Mouse (Mus musculus): ENCODE results near the gene Mocs3. TPM values are rescaled to one million over a fixed set of nuclear protein-coding genes. Genes with fewer than 3 reads are reported as not detected.

The Mocs3 gene
- polyA plus RNA-seq, 1 experiment from 2014 or later = 6.6 TPM

GRCm38 (mm10) chr2:168248856-168249245 is 18.4 kb downstream of the Mocs3 start:
- Histone ChIP-seq H3K9ac (ENCODE audit: low read depth, low read length) (no peak overlapping the region), H3K36me3 (ENCODE audit: control insufficient read depth, insufficient read depth) (no peaks in the 10 kb centered on the region), H3K27me3 (replicated peaks; ENCODE audit: control insufficient read depth, insufficient read depth, low read length) (no peaks in the 10 kb centered on the region), H3K27ac (ENCODE audit: low read depth, low read length) (no peak overlapping the region), H3K4me1 (replicated peaks; ENCODE audit: control insufficient read depth, insufficient read depth, low read length) (no peaks in the 10 kb centered on the region), H3K9me3 (ENCODE audit: control insufficient read depth) (no peaks in the 10 kb centered on the region), H3K4me2 (replicated peaks; ENCODE audit: low read depth) (no peak overlapping the region), H3K4me3 (ENCODE audit: low read depth, low read length) (no peak overlapping the region)
- 43% methylated on average over 2 of the region's 2 CpGs for WGBS
- no peak for ATAC-seq
- TF ChIP-seq CTCF (IDR thresholded peaks at IDR 0.05; ENCODE audit: low read depth) = peak; percentile 56

- Histone ChIP-seq H3K9me3 (ENCODE audit: control insufficient read depth) (no peaks in the 10 kb centered on the region), H3K36me3 (ENCODE audit: control insufficient read depth, insufficient read depth) (no peaks in the 10 kb centered on the region), H3K9ac (ENCODE audit: low read depth, low read length) (no peak overlapping the region), H3K27ac (ENCODE audit: low read depth, low read length) (no peak overlapping the region), H3K27me3 (replicated peaks; ENCODE audit: control insufficient read depth, insufficient read depth, low read length) (no peaks in the 10 kb centered on the region), H3K4me1 (replicated peaks; ENCODE audit: control insufficient read depth, insufficient read depth, low read length) (no peaks in the 10 kb centered on the region), H3K4me2 (replicated peaks; ENCODE audit: low read depth) (no peak overlapping the region), H3K4me3 (ENCODE audit: low read depth, low read length) (no peak overlapping the region)
- peak; percentile 95 for TF ChIP-seq CTCF (IDR thresholded peaks at IDR 0.05; ENCODE audit: low read depth)
- peak; percentile 56 for ATAC-seq
- 16% methylated on average over 8 of the region's 8 CpGs for WGBS
Measured at GRCm38 (mm10) chr2:168250270-168250669, 19.8 kb downstream of the Mocs3 start.

- Histone ChIP-seq H3K4me3 (ENCODE audit: low read depth, low read length) (no peak overlapping the region), H3K9me3 (ENCODE audit: control insufficient read depth) (no peaks in the 10 kb centered on the region), H3K27ac (ENCODE audit: low read depth, low read length) (no peak overlapping the region), H3K4me2 (replicated peaks; ENCODE audit: low read depth) (no peak overlapping the region), H3K36me3 (ENCODE audit: control insufficient read depth, insufficient read depth) (no peaks in the 10 kb centered on the region), H3K27me3 (replicated peaks; ENCODE audit: control insufficient read depth, insufficient read depth, low read length) (no peaks in the 10 kb centered on the region), H3K9ac (ENCODE audit: low read depth, low read length) (no peak overlapping the region), H3K4me1 (replicated peaks; ENCODE audit: control insufficient read depth, insufficient read depth, low read length) (no peaks in the 10 kb centered on the region)
- ATAC-seq = no peak
- peak; percentile 81 for TF ChIP-seq CTCF (IDR thresholded peaks at IDR 0.05; ENCODE audit: low read depth)
- 20% methylated on average over 16 of the region's 16 CpGs for WGBS
Measured at GRCm38 (mm10) chr2:168252639-168253292, 22.3 kb downstream of the Mocs3 start.

GRCm38 (mm10) chr2:168253822-168254221 is 23.4 kb downstream of the Mocs3 start:
- no peak for TF ChIP-seq CTCF (IDR thresholded peaks at IDR 0.05; ENCODE audit: low read depth)
- no peak overlapping the region for H3K9ac ChIP-seq (ENCODE audit: low read depth, low read length)
- no peaks in the 10 kb centered on the region for H3K27me3 ChIP-seq (replicated peaks; ENCODE audit: control insufficient read depth, insufficient read depth, low read length)
- no peak overlapping the region for H3K4me2 ChIP-seq (replicated peaks; ENCODE audit: low read depth)
- no peak overlapping the region for H3K4me3 ChIP-seq (ENCODE audit: low read depth, low read length)
- no peaks in the 10 kb centered on the region for H3K9me3 ChIP-seq (ENCODE audit: control insufficient read depth)
- WGBS = 57% methylated on average over 7 of the region's 7 CpGs
- no peak for ATAC-seq
- H3K4me1 ChIP-seq (replicated peaks; ENCODE audit: control insufficient read depth, insufficient read depth, low read length) = no peaks in the 10 kb centered on the region
- no peaks in the 10 kb centered on the region for H3K36me3 ChIP-seq (ENCODE audit: control insufficient read depth, insufficient read depth)
- H3K27ac ChIP-seq (ENCODE audit: low read depth, low read length) = no peak overlapping the region

- no peak for ATAC-seq
- Histone ChIP-seq H3K4me1 (replicated peaks; ENCODE audit: control insufficient read depth, insufficient read depth, low read length) (no peaks in the 10 kb centered on the region), H3K9me3 (ENCODE audit: control insufficient read depth) (no peaks in the 10 kb centered on the region), H3K36me3 (ENCODE audit: control insufficient read depth, insufficient read depth) (no peaks in the 10 kb centered on the region), H3K4me2 (replicated peaks; ENCODE audit: low read depth) (no peak overlapping the region), H3K27me3 (replicated peaks; ENCODE audit: control insufficient read depth, insufficient read depth, low read length) (no peaks in the 10 kb centered on the region), H3K4me3 (ENCODE audit: low read depth, low read length) (no peak overlapping the region), H3K9ac (ENCODE audit: low read depth, low read length) (no peak overlapping the region), H3K27ac (ENCODE audit: low read depth, low read length) (no peak overlapping the region)
- 29% methylated on average over 3 of the region's 3 CpGs for WGBS
- TF ChIP-seq CTCF (IDR thresholded peaks at IDR 0.05; ENCODE audit: low read depth) = no peak
Measured at GRCm38 (mm10) chr2:168256506-168256905, 26.1 kb downstream of the Mocs3 start.

GRCm38 (mm10) chr2:168257188-168257587 is 26.8 kb downstream of the Mocs3 start:
- Histone ChIP-seq H3K4me1 (replicated peaks; ENCODE audit: control insufficient read depth, insufficient read depth, low read length) (no peaks in the 10 kb centered on the region), H3K9ac (ENCODE audit: low read depth, low read length) (no peak overlapping the region), H3K4me2 (replicated peaks; ENCODE audit: low read depth) (no peak overlapping the region), H3K27me3 (replicated peaks; ENCODE audit: control insufficient read depth, insufficient read depth, low read length) (no peaks in the 10 kb centered on the region), H3K9me3 (ENCODE audit: control insufficient read depth) (no peaks in the 10 kb centered on the region), H3K27ac (ENCODE audit: low read depth, low read length) (no peak overlapping the region), H3K36me3 (ENCODE audit: control insufficient read depth, insufficient read depth) (no peaks in the 10 kb centered on the region), H3K4me3 (ENCODE audit: low read depth, low read length) (no peak overlapping the region)
- WGBS = 77% methylated on average over 4 of the region's 4 CpGs
- ATAC-seq = no peak
- no peak for TF ChIP-seq CTCF (IDR thresholded peaks at IDR 0.05; ENCODE audit: low read depth)

All from intestine, postnatal 0 days (tissue).